Mouse (Mus musculus): ENCODE results near the gene Dgkq.

GRCm38 (mm10) chr5:108674624-108675023 is 5.2 kb upstream of the Dgkq start:
- TF ChIP-seq CTCF (IDR thresholded peaks at IDR 0.05; ENCODE audit: low read depth) (no peak), EP300 (IDR thresholded peaks at IDR 0.05; ENCODE audit: low read depth) (no peak)
